Mouse (Mus musculus): ENCODE measurements around the gene Lgsn. TPM values are rescaled to one million over a fixed set of nuclear protein-coding genes. Genes with fewer than 3 reads are reported as not detected.

Lgsn gene
- polyA plus RNA-seq, 1 experiment: not detected

- no peak overlapping the region for H3K27ac ChIP-seq (ENCODE audit: control insufficient read depth, insufficient read depth, low read depth, low read length, poor library complexity)
- TF ChIP-seq CTCF (IDR thresholded peaks at IDR 0.05; ENCODE audit: control insufficient read depth, insufficient read depth, low read length) (no peak), POLR2A (IDR thresholded peaks at IDR 0.05; ENCODE audit: borderline replicate concordance, control insufficient read depth, low read depth, low read length) (no peak)
- H3K4me3 ChIP-seq (replicated peaks; ENCODE audit: control insufficient read depth, low read depth, low read length): no peak overlapping the region
- WGBS: 82% methylated on average over 2 of the region's 2 CpGs
- no peaks in the 10 kb centered on the region for H3K4me1 ChIP-seq (ENCODE audit: control insufficient read depth, insufficient read depth, low read length)
Measured at GRCm38 (mm10) chr1:31156185-31156584, 20.0 kb upstream of the Lgsn start.

DNA sequence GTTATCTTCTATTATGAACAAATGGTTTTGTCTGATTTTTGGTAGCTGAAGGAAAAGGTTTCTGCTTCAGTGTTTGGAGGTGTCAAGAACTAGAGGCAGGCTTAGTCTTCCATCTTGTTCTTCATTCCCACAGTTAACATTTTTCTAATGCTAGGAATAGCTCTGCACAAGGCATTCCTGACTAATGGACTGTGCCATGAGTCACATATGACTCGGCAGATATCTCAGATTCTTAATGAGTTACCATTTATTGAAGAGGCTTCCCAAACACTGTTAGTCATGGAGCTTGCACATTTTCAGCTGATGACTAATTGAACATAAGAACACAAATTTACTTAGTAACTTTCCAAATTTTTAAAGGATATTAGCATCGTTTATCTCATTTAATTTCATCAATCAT, 19.3 kb upstream of the Lgsn start:
- TF ChIP-seq POLR2A (IDR thresholded peaks at IDR 0.05; ENCODE audit: borderline replicate concordance, control insufficient read depth, low read depth, low read length): no peak
- no peak for TF ChIP-seq CTCF (IDR thresholded peaks at IDR 0.05; ENCODE audit: control insufficient read depth, insufficient read depth, low read length)
- Histone ChIP-seq H3K4me3 (replicated peaks; ENCODE audit: control insufficient read depth, low read depth, low read length) (no peak overlapping the region), H3K4me1 (ENCODE audit: control insufficient read depth, insufficient read depth, low read length) (no peaks in the 10 kb centered on the region), H3K27ac (ENCODE audit: control insufficient read depth, insufficient read depth, low read depth, low read length, poor library complexity) (no peak overlapping the region)
- WGBS: 68% methylated on average over 2 of the region's 2 CpGs

GRCm38 (mm10) chr1:31164527-31165189, 11.5 kb upstream of the Lgsn start:
- Histone ChIP-seq H3K27ac (ENCODE audit: control insufficient read depth, insufficient read depth, low read depth, low read length, poor library complexity) (no peak overlapping the region), H3K4me1 (ENCODE audit: control insufficient read depth, insufficient read depth, low read length) (no peaks in the 10 kb centered on the region), H3K4me3 (replicated peaks; ENCODE audit: control insufficient read depth, low read depth, low read length) (no peak overlapping the region)
- TF ChIP-seq CTCF (IDR thresholded peaks at IDR 0.05; ENCODE audit: control insufficient read depth, insufficient read depth, low read length): no peak
- no peak for TF ChIP-seq POLR2A (IDR thresholded peaks at IDR 0.05; ENCODE audit: borderline replicate concordance, control insufficient read depth, low read depth, low read length)
- 79% methylated on average over 18 of the region's 18 CpGs for WGBS

DNA sequence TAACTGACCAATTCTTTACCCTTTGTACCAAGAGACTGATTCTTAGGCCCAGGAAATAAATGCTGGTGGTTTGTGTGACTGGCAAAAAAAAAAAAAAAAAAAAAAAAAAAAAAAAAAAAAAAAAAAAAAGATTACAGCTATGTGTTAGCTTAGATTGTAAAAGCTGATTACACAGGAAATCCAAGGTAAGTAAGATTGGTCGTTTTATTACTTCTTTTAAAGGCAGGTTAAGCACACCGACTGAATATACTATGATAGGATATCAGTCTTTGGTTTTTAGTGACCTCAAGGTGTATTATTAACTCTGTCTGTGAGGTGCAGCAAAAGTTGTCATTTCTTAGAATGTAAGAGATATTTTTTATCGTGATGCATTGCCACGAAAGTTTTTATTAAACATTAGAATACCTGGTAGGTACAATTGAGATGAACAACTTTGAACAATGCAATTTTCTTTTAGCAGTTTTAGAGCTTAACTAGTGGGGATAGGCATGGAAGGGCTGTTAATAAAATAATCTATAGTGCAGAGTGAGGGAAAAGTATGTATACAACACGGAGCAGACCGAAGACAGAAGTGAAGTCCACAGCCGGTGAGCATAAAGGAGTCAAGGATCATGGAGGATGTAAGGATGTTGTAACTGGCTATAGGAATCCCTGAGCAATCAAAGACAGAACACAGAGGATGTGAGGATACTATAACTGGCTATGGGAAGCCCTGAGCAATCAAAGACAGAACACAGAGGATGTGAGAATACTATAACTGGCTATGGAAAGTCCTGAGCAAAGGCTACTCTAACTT, 10.7 kb upstream of the Lgsn start:
- H3K27ac ChIP-seq (ENCODE audit: control insufficient read depth, insufficient read depth, low read depth, low read length, poor library complexity): no peak overlapping the region
- WGBS: 64% methylated on average over 7 of the region's 7 CpGs
- TF ChIP-seq POLR2A (IDR thresholded peaks at IDR 0.05; ENCODE audit: borderline replicate concordance, control insufficient read depth, low read depth, low read length): no peak
- no peak for TF ChIP-seq CTCF (IDR thresholded peaks at IDR 0.05; ENCODE audit: control insufficient read depth, insufficient read depth, low read length)
- no peak overlapping the region for H3K4me3 ChIP-seq (replicated peaks; ENCODE audit: control insufficient read depth, low read depth, low read length)
- no peaks in the 10 kb centered on the region for H3K4me1 ChIP-seq (ENCODE audit: control insufficient read depth, insufficient read depth, low read length)

DNA sequence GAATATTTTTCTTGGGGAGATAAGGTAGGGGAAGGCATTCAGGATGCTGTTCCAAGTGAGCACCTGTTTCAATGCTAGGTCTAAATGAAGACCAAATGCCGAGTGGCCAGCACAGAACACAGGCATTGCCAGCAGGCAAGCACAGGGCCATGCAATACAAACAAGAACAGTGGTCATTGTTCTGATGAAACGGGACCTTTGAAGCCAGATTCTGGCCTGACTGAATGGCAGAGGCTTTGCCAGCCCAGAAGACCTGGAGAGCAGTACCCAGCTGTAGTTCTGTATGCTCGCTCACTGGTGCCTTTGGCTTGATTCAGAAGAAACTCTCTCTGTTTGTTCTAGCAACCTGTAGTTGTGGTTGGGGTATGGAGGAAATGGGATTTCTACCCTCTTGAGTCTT, 800 bp upstream of the Lgsn start:
- no peak for TF ChIP-seq POLR2A (IDR thresholded peaks at IDR 0.05; ENCODE audit: borderline replicate concordance, control insufficient read depth, low read depth, low read length)
- H3K4me3 ChIP-seq (replicated peaks; ENCODE audit: control insufficient read depth, low read depth, low read length): no peak overlapping the region
- H3K27ac ChIP-seq (ENCODE audit: control insufficient read depth, insufficient read depth, low read depth, low read length, poor library complexity): no peak overlapping the region
- 75% methylated on average over 3 of the region's 3 CpGs for WGBS
- no peaks in the 10 kb centered on the region for H3K4me1 ChIP-seq (ENCODE audit: control insufficient read depth, insufficient read depth, low read length)

GRCm38 (mm10) chr1:31178264-31178663, 2.1 kb downstream of the Lgsn start:
- Histone ChIP-seq H3K27ac (ENCODE audit: control insufficient read depth, insufficient read depth, low read depth, low read length, poor library complexity) (no peak overlapping the region), H3K4me3 (replicated peaks; ENCODE audit: control insufficient read depth, low read depth, low read length) (no peak overlapping the region), H3K4me1 (ENCODE audit: control insufficient read depth, insufficient read depth, low read length) (no peaks in the 10 kb centered on the region)
- no peak for TF ChIP-seq CTCF (IDR thresholded peaks at IDR 0.05; ENCODE audit: control insufficient read depth, insufficient read depth, low read length)
- no peak for TF ChIP-seq POLR2A (IDR thresholded peaks at IDR 0.05; ENCODE audit: borderline replicate concordance, control insufficient read depth, low read depth, low read length)
- 76% methylated on average over 1 of the region's 1 CpGs for WGBS

GRCm38 (mm10) chr1:31190237-31190866, 14.2 kb downstream of the Lgsn start:
- 72% methylated on average over 10 of the region's 10 CpGs for WGBS
- TF ChIP-seq CTCF (IDR thresholded peaks at IDR 0.05; ENCODE audit: control insufficient read depth, insufficient read depth, low read length) (no peak), POLR2A (IDR thresholded peaks at IDR 0.05; ENCODE audit: borderline replicate concordance, control insufficient read depth, low read depth, low read length) (no peak)
- Histone ChIP-seq H3K4me1 (ENCODE audit: control insufficient read depth, insufficient read depth, low read length) (no peaks in the 10 kb centered on the region), H3K4me3 (replicated peaks; ENCODE audit: control insufficient read depth, low read depth, low read length) (no peak overlapping the region), H3K27ac (ENCODE audit: control insufficient read depth, insufficient read depth, low read depth, low read length, poor library complexity) (no peak overlapping the region)

DNA sequence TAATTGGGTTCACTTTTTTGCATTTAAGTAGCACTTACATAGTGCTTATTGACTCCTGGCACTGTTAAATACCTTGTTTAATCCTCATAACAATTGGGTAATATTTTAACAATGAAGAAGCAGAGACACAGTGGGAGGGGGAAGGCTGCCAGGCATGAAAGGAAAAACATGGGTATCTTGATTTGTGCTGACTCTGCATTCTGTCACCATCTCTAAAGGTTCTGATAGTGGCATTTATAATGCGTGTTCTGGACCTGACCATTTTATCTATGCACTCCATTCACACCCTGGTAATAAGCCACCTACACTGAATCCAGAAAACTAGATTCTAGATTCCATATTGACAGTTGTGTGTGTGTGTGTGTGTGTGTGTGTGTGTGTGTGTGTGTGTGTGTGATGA, 19.4 kb downstream of the Lgsn start:
- Histone ChIP-seq H3K4me1 (ENCODE audit: control insufficient read depth, insufficient read depth, low read length) (no peaks in the 10 kb centered on the region), H3K27ac (ENCODE audit: control insufficient read depth, insufficient read depth, low read depth, low read length, poor library complexity) (no peak overlapping the region), H3K4me3 (replicated peaks; ENCODE audit: control insufficient read depth, low read depth, low read length) (no peak overlapping the region)
- 81% methylated on average over 1 of the region's 1 CpGs for WGBS
- TF ChIP-seq CTCF (IDR thresholded peaks at IDR 0.05; ENCODE audit: control insufficient read depth, insufficient read depth, low read length): no peak
- TF ChIP-seq POLR2A (IDR thresholded peaks at IDR 0.05; ENCODE audit: borderline replicate concordance, control insufficient read depth, low read depth, low read length): no peak
